Mouse (Mus musculus) erythroblast, embryonic 14.5 days (primary cell): ENCODE results near the gene Surf2.

Experiments
- GATA1 ChIP-seq: IDR thresholded peaks from 2 replicates; pipeline ENCODE4 v1.6.1; 2012; ENCODE audit warnings: low read length, inconsistent platforms, mixed read lengths
- TAL1 ChIP-seq: IDR thresholded peaks from 3 replicates; pipeline ENCODE4 v1.6.1; 2012; ENCODE audit warnings: low read length, inconsistent platforms, mixed read lengths

DNA sequence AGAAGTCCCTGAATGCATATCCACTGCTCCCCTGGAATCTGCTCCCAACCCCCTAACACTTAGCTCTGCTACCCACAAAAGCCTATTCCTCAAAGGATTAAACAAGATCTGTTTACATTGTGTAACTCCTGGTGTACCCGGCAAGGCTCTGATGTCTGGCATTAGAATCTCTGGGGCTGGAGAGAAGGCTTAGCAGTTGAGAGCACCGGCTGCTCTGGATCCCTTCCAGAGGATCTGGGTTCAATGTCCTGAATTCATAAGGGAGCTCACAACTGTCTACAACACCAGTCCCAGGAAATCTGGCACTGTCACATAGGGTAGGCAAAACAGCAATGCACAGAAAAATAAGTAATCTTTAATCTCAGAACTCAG lies 41.3 kb downstream of the Surf2 start:
- TF ChIP-seq GATA1 (no peak), TAL1 (no peak)
